Mouse (Mus musculus): Measurements from ENCODE around the gene Hdhd5. TPM values are rescaled to one million over a fixed set of nuclear protein-coding genes. Genes with fewer than 3 reads are reported as not detected.

Gene Hdhd5
- polyA plus RNA-seq, 1 experiment from 2014 or later = 14.5 TPM

DNA sequence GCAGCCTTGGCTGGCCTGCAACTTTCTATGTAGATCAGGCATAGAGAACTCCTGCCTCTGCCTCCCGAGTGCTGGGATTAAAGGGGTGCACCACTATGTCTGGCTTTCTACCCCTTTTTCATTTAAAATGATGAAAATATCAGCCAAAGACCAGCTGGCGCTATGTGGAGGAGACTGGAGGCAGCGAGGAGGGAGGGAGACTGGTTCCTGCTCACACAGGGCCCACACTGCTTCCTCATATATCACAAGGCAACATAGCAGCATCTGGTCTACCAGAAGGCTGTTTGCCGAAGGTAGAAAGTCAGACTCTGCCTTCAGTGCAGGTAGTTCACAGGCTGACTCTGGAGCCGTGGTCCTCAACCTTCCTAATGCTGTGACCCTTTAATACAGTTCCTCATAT, 50.8 kb downstream of the Hdhd5 start:
- no peak for ATAC-seq
- Histone ChIP-seq H3K27me3 (no peaks in the 10 kb centered on the region), H3K4me1 (replicated peaks) (peaks cover 5% of the 10 kb centered on the region; the same call in 1 of the 2 replicates), H3K4me3 (replicated peaks) (no peak overlapping the region), H3K9ac (replicated peaks) (no peak overlapping the region), H3K36me3 (peaks cover 7% of the 10 kb centered on the region; the same call in 1 of the 2 replicates), H3K27ac (no peak overlapping the region), H3K4me2 (replicated peaks) (no peak overlapping the region), H3K9me3 (no peaks in the 10 kb centered on the region)
- 94% methylated on average over 5 of the region's 5 CpGs for WGBS

DNA sequence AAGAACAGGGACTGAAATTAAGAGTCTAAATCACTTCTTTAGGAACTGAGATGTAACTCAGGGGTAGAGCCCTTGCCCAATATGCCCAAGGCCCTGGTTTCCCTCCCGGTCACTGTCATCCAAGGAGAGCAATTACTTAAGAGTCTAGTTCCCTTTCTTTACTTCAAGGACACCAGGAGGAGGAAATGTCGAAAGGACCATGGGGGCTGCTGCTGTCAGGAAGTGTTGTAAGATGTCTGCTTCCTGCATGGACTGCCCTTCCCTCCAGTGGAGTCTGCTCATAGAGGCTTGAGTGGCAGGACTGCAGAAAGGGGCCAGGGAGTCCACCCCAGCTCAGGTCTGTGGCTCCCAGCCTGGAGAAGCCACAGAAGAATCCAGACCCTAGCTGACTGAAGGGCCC, 51.8 kb downstream of the Hdhd5 start:
- WGBS = 91% methylated on average over 2 of the region's 2 CpGs

DNA sequence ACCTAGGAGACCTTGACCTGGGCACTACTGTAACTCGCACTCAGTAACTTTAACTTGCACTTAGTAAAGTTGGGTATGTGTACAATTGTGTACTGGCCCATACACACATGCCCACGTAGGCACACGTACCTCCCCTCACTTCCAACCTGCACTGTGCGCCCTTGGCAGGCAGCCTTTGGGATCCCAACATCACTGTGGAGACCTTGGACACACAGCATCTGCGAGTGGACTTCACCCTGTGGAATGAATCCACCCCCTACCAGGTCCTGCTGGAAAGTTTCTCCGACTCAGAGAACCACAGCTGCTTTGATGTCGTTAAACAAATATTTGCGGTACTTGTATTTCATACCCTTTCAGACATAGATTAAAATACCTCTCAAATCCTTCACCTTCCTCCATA, 55.8 kb downstream of the Hdhd5 start:
- ATAC-seq = no peak
- no peak overlapping the region for H3K27ac ChIP-seq
- no peaks in the 10 kb centered on the region for H3K27me3 ChIP-seq
- H3K36me3 ChIP-seq = no peaks in the 10 kb centered on the region
- H3K4me1 ChIP-seq (replicated peaks) = peaks cover 30% of the 10 kb centered on the region
- no peak overlapping the region for H3K9ac ChIP-seq (replicated peaks)
- H3K4me3 ChIP-seq (replicated peaks) = no peak overlapping the region
- no peak overlapping the region for H3K4me2 ChIP-seq (replicated peaks)
- WGBS = 82% methylated on average over 8 of the region's 8 CpGs
- H3K9me3 ChIP-seq = no peaks in the 10 kb centered on the region

More for the DNA sequence above, 51.8 kb downstream of the Hdhd5 start:
- H3K27ac ChIP-seq = no peak overlapping the region
- H3K4me2 ChIP-seq (replicated peaks) = no peak overlapping the region
- H3K9ac ChIP-seq (replicated peaks) = no peak overlapping the region
- ATAC-seq = no peak
- H3K27me3 ChIP-seq = no peaks in the 10 kb centered on the region
- H3K4me1 ChIP-seq (replicated peaks) = peaks cover 6% of the 10 kb centered on the region; the same call in 1 of the 2 replicates
- peaks cover 7% of the 10 kb centered on the region; the same call in 1 of the 2 replicates for H3K36me3 ChIP-seq
- H3K9me3 ChIP-seq = no peaks in the 10 kb centered on the region
- no peak overlapping the region for H3K4me3 ChIP-seq (replicated peaks)

DNA sequence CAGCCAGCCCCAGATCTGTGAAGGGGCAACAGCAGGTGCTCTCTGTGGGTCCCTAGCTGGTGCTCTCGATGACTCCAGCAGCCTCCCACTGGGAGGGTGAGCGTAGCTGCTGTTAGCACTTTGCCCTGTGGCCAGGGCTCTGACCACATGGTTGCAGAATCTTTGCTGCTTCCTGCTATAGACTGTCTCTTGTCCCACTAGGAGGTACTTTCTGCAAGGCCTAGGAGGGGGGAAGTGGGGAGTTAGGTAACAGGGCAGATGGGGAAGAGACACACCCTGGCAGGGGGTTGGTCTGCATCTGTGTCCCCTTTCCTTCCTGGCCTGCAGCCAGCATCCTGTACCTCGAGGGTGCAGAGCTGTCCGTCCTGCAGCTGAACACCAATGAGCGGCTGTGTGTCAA, 57.7 kb downstream of the Hdhd5 start:
- no peak overlapping the region for H3K9ac ChIP-seq (replicated peaks)
- no peaks in the 10 kb centered on the region for H3K9me3 ChIP-seq
- no peaks in the 10 kb centered on the region for H3K36me3 ChIP-seq
- peak overlapping the region; percentile 76 for H3K27ac ChIP-seq
- ATAC-seq = peak; percentile 12; the same call in 1 of the 2 replicates
- WGBS = 41% methylated on average over 5 of the region's 5 CpGs
- H3K4me1 ChIP-seq (replicated peaks) = peaks cover 30% of the 10 kb centered on the region
- H3K27me3 ChIP-seq = no peaks in the 10 kb centered on the region
- no peak overlapping the region for H3K4me2 ChIP-seq (replicated peaks)
- no peak overlapping the region for H3K4me3 ChIP-seq (replicated peaks)

- Histone ChIP-seq H3K27me3 (no peaks in the 10 kb centered on the region), H3K4me2 (replicated peaks) (peak overlapping the region; percentile 9; the same call in 1 of the 2 replicates), H3K4me3 (replicated peaks) (no peak overlapping the region), H3K4me1 (replicated peaks) (peaks cover 30% of the 10 kb centered on the region), H3K9me3 (no peaks in the 10 kb centered on the region), H3K27ac (peak overlapping the region; percentile 76), H3K9ac (replicated peaks) (no peak overlapping the region), H3K36me3 (no peaks in the 10 kb centered on the region)
- peak; percentile 66 for ATAC-seq
- 11% methylated on average over 8 of the region's 8 CpGs for WGBS
Observed at GRCm38 (mm10) chr6:120472455-120473140, 58.5 kb downstream of the Hdhd5 start.

DNA sequence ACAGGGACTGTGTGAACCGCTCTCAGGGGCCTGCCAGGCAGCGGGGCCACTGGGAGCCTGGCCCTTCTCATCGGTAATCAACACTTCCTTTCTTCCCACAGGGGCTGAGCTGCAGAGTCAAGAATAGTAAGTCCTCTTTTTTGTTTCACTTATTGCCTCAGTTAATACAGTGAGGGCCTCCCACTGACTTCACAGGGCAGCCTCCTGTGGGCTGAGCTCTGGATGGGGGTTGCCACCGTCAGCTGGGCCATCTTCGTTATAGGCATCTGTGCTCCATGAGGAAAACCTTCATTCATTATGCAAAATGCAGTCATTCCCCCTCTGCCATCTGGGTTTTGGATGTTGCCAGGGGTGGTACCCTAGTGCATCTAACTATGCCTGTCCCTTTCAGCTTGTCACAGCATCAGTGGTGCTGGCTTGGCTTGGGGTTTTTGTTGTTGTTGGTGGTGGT, 59.1 kb downstream of the Hdhd5 start:
- Histone ChIP-seq H3K27me3 (no peaks in the 10 kb centered on the region), H3K4me3 (replicated peaks) (no peak overlapping the region), H3K36me3 (no peaks in the 10 kb centered on the region), H3K4me1 (replicated peaks) (peaks cover 30% of the 10 kb centered on the region), H3K27ac (peak overlapping the region; percentile 76), H3K4me2 (replicated peaks) (peak overlapping the region; percentile 9; the same call in 1 of the 2 replicates), H3K9ac (replicated peaks) (0 out of 2 replicates have a peak overlapping the region, but pooled peaks have one; percentile 20), H3K9me3 (no peaks in the 10 kb centered on the region)
- 2% methylated on average over 5 of the region's 5 CpGs for WGBS
- ATAC-seq = peak; percentile 89

DNA sequence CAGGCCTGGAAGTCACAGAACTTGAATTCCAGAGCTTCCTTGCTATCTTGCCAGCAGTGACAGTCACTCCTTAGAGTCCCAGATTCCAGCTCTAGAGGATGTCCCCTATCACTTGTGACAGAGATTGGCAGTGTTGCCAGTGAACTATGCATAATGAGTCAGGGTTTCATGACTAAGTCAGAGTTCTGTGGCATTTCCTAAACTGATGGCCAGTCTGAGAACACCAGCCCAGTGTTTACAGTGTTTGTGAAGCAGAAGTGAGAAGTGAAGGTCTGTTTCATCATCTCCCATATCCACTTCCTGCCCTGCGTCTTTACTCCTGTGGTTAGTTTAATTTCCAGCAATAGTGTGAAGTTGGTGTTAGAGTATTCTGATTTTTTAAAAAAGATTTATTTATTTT, 60.5 kb downstream of the Hdhd5 start:
- 94% methylated on average over 1 of the region's 1 CpGs for WGBS
- no peak overlapping the region for H3K9ac ChIP-seq (replicated peaks)
- H3K27ac ChIP-seq = no peak overlapping the region
- peaks cover 30% of the 10 kb centered on the region for H3K4me1 ChIP-seq (replicated peaks)
- no peak overlapping the region for H3K4me3 ChIP-seq (replicated peaks)
- no peaks in the 10 kb centered on the region for H3K36me3 ChIP-seq
- H3K9me3 ChIP-seq = no peaks in the 10 kb centered on the region
- H3K4me2 ChIP-seq (replicated peaks) = no peak overlapping the region
- 0 out of 2 replicates have a peak, but pooled peaks cover 3% of the 10 kb centered on the region for H3K27me3 ChIP-seq
- no peak for ATAC-seq

DNA sequence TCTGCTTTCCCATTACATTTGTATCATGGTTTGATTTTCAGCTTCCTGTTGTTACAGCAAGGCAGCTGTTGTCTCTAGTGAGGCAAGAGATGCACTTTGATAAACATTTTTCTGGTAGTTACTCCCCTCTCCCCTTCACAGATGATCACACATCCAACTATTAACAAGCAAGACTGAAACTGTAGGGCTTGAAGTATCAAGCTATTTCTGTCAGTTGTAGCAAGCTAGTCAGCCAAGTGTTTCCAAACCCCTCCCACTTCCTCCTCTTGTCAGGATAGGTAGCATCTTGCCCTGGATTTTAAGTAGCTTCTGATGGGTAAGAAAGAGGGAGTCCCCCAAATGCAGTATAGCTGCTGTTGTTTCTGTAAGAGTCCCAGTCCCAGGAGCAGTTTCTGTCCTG, 61.3 kb downstream of the Hdhd5 start:
- Histone ChIP-seq H3K36me3 (no peaks in the 10 kb centered on the region), H3K4me2 (replicated peaks) (no peak overlapping the region), H3K9me3 (no peaks in the 10 kb centered on the region), H3K9ac (replicated peaks) (no peak overlapping the region), H3K27ac (no peak overlapping the region), H3K4me1 (replicated peaks) (peaks cover 30% of the 10 kb centered on the region), H3K27me3 (peaks cover 12% of the 10 kb centered on the region), H3K4me3 (replicated peaks) (no peak overlapping the region)
- ATAC-seq = no peak

GRCm38 (mm10) chr6:120469268-120469667, 61.9 kb downstream of the Hdhd5 start:
- Histone ChIP-seq H3K27ac (no peak overlapping the region), H3K4me1 (replicated peaks) (peaks cover 28% of the 10 kb centered on the region), H3K9ac (replicated peaks) (no peak overlapping the region), H3K27me3 (peaks cover 17% of the 10 kb centered on the region), H3K4me2 (replicated peaks) (no peak overlapping the region), H3K4me3 (replicated peaks) (no peak overlapping the region), H3K9me3 (no peaks in the 10 kb centered on the region), H3K36me3 (no peaks in the 10 kb centered on the region)
- no peak for ATAC-seq
- 77% methylated on average over 3 of the region's 3 CpGs for WGBS

GRCm38 (mm10) chr6:120468259-120468658, 62.9 kb downstream of the Hdhd5 start:
- H3K4me2 ChIP-seq (replicated peaks) = no peak overlapping the region
- no peaks in the 10 kb centered on the region for H3K9me3 ChIP-seq
- H3K27ac ChIP-seq = no peak overlapping the region
- WGBS = 93% methylated on average over 4 of the region's 4 CpGs
- peaks cover 28% of the 10 kb centered on the region for H3K4me1 ChIP-seq (replicated peaks)
- H3K36me3 ChIP-seq = no peaks in the 10 kb centered on the region
- H3K27me3 ChIP-seq = peaks cover 27% of the 10 kb centered on the region
- ATAC-seq = no peak
- H3K4me3 ChIP-seq (replicated peaks) = no peak overlapping the region
- no peak overlapping the region for H3K9ac ChIP-seq (replicated peaks)

- Histone ChIP-seq H3K9me3 (no peaks in the 10 kb centered on the region), H3K36me3 (no peaks in the 10 kb centered on the region), H3K27me3 (peaks cover 42% of the 10 kb centered on the region), H3K4me1 (replicated peaks) (peaks cover 17% of the 10 kb centered on the region), H3K9ac (replicated peaks) (no peak overlapping the region), H3K27ac (no peak overlapping the region), H3K4me3 (replicated peaks) (no peak overlapping the region), H3K4me2 (replicated peaks) (no peak overlapping the region)
- ATAC-seq = no peak
- 84% methylated on average over 10 of the region's 10 CpGs for WGBS
Observed at GRCm38 (mm10) chr6:120466609-120467329, 64.3 kb downstream of the Hdhd5 start.

GRCm38 (mm10) chr6:120465393-120465792, 65.7 kb downstream of the Hdhd5 start:
- Histone ChIP-seq H3K36me3 (no peaks in the 10 kb centered on the region), H3K4me3 (replicated peaks) (no peak overlapping the region), H3K27ac (no peak overlapping the region), H3K27me3 (peaks cover 51% of the 10 kb centered on the region), H3K9ac (replicated peaks) (no peak overlapping the region), H3K9me3 (no peaks in the 10 kb centered on the region), H3K4me2 (replicated peaks) (no peak overlapping the region), H3K4me1 (replicated peaks) (peaks cover 14% of the 10 kb centered on the region)
- WGBS = 43% methylated on average over 4 of the region's 4 CpGs
- no peak for ATAC-seq
